Mouse (Mus musculus) brain, embryonic 14.5 days (tissue): ENCODE data around the gene Glrx2. TPM values are rescaled to one million over a fixed set of nuclear protein-coding genes. Genes with fewer than 3 reads are reported as not detected.
A peak's percentile ranks its signal among the peaks of the same experiment; 100 is the strongest.

Source experiments
- DNase-seq: peaks from one replicate; pipeline ENCODE4 v3.0.0-alpha.2; 2011; ENCODE audit warnings: low read depth
- CTCF ChIP-seq: fragments of 200-500 bp; IDR thresholded peaks from 2 replicates; pipeline ENCODE4 v1.5.1; 2012; ENCODE audit warnings: inconsistent platforms, mild to moderate bottlenecking, moderate library complexity, borderline replicate concordance; ENCODE audit not compliant: insufficient read depth, insufficient read length; ENCODE audit errors: extremely low read depth
- POLR2A ChIP-seq: fragments of 200-500 bp; IDR thresholded peaks from 2 replicates; pipeline ENCODE4 v1.6.1; 2012; ENCODE audit warnings: mild to moderate bottlenecking, inconsistent platforms, borderline replicate concordance; ENCODE audit not compliant: poor library complexity, insufficient read depth, insufficient read length, severe bottlenecking; ENCODE audit errors: extremely low read depth
- polyA plus RNA-seq: library from polyadenylated mRNA; depleted of rRNA; stranded (reverse); fragments of >200 nt; gene quantifications from 2 replicates; pipeline ENCODE4 v1.2.3, GENCODE M21; 2012

Gene Glrx2
- polyA plus RNA-seq, 1 experiment = 66.8 TPM

DNA sequence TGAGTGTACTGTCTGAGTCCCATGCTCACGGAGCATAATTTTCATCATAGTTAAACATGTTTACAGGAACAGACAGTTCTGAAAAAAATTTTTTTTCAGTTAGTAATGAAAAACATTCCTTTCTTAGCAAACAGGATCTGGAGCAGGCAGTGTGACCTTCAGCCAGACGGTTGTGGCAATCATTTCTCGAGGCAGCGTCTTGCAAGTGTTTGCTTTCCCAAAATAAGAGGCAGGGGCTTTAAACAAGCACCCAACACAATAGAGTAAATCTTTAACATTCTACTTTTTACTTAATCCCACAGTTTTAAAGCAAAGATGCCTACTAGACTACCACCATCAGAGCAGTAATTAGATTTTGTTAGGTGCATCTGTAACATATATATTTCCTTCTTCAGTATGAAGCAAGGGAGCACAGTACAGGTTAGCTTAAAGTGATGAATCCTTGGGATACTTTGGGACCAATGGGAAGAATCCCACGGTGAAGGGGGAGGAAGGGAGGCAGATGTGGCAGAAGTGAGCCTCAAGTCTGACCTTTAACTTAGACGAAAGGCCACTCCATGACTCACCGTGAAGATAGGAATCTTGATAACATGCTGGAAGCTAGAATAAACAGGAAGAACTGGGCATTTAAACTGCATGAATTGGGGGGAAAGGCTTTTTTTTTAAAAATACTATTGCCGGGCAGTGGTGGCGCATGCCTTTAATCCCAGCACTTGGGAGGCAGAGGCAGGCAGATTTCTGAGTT is 11.7 kb downstream of the Glrx2 start:
- TF ChIP-seq POLR2A (no peak), CTCF (no peak)
- no peak for DNase-seq

- peak; percentile 26 for DNase-seq
- TF ChIP-seq POLR2A (no peak), CTCF (peak; percentile 42; the same call in 1 of the 2 replicates)
Observed at GRCm38 (mm10) chr1:143730899-143731298, 14.8 kb downstream of the Glrx2 start.

DNA sequence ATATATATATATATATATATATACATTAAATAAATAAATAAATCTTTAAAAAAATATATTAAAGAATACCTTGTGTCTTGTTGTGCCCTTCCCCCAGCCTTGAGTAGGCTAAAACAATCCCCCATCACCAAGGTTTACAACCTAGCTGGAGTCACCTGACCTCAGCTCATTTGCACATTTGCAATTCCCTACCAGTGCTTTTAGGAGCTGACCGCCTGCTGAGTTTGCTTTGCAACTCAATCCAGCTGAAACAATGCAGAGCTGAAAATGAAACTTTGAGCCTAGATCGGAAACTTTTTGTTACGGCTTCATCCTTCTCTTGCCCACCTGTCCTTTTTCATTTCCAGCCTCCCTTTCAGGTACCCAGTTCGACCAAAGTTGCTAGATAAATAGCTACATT is 15.6 kb downstream of the Glrx2 start:
- TF ChIP-seq CTCF (no peak), POLR2A (no peak)
- no peak for DNase-seq

- DNase-seq = no peak
- TF ChIP-seq CTCF = no peak
- no peak for TF ChIP-seq POLR2A
Observed at GRCm38 (mm10) chr1:143733914-143734410, 17.8 kb downstream of the Glrx2 start.

DNA sequence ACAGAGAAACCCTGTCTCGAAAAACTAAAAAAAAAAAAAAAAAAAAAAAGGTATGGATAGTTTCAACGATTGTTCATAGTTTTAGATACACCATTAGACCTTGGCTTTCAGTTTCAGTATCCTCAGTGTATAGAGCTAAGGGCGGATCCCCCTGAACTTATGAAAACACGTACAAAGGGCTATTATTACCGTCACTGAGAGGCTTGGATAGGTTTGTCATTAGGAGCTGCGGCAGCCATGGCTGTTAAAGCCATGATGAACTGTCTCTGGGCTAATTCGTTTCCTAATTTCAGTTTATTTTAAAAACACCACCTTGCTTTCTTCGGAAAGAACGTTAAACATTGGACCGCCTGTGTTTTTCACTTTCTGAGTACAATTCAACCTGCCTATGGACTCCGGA is 22.7 kb downstream of the Glrx2 start:
- DNase-seq = no peak

DNA sequence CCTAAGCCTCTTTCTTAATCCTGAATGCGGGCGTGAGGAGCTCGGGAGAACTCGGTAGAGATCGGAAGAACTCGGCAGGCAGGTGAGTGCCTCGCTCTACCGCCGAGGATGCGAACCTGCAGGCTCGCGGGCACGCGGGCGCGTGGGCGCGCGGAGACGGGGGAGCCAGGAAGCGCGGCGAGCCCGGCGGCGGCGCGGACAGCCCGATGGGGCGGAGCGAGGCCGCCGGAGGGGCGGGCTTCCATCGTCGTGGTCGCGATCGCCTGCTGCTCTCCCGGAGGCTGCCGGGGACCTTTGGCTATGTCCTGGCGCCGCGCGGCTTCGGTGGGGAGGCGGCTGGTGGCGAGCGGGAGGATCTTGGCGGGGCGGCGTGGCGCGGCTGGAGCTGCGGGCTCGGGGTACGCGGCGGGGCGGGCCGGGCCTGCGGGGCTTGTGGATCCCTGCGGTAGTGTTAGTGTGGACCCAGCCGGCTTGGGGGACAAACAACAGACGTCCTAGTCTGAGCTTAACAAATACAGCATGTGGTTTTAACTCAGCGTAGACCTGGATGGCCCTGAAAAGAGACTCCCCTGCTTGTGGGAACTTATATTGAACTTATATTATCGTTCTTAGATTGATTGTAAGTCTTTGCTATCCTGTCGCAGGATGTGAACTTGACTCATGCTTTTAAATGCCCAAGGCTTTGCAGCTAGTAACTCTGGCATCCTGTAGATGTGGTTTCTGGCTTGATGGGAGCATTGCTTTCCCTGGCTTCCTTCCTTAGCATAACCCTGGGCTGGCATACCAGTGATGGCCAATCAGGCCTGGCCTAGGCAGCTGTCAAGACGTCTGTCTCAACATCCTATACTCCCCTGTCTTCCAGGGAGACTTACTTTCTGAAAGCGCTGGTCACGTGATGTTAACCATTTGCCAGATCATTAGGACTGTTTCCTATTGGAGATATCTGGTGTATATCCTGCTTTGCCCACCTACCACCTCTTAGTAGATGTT is 23.5 kb downstream of the Glrx2 start:
- TF ChIP-seq CTCF (no peak), POLR2A (peak; percentile 88)
- DNase-seq = peak; percentile 96

More for the DNA sequence above, 22.7 kb downstream of the Glrx2 start:
- TF ChIP-seq POLR2A (no peak), CTCF (no peak)

- TF ChIP-seq CTCF = no peak
- TF ChIP-seq POLR2A = no peak
- peak; percentile 53 for DNase-seq
Observed at GRCm38 (mm10) chr1:143740581-143740980, 24.4 kb downstream of the Glrx2 start.

DNA sequence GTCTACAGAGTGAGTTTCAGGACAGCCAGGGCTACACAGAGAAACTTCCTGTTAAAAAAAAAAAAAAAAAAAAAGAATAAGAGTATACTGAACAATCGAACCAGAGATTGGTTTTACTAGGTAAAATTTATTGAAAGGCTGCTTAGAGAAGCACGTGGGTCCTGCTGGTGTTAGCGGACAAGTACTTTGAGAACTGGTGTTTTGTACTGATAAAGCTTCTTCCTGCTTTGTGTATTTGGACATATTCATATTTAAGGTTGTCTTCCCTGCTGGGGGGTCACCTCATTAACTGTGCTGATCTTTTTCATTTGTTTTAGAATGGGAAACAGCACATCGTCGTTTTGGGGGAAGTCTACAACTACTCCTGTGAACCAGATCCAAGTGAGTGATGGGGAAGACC is 25.2 kb downstream of the Glrx2 start:
- TF ChIP-seq POLR2A (no peak), CTCF (no peak)
- DNase-seq = no peak

DNA sequence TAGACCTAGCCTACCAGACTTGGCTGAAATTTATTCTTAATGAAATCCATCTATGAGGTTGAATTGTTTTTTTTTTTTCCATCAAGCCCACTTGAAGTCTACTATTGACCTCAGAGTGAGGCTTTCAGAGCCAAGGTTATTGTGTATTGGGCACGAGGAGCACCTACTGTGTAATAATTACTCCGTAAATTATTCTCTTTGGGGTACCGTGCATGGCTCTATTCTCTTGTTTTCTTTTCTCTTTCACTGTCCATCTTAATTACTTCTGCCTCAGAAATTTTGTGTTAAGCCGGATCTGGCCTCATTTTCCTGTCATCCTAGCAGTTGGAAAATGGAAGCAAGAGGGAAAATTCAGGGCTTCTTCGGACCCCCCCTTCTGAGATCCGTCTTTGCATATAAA is 26.0 kb downstream of the Glrx2 start:
- peak; percentile 79 for DNase-seq
- no peak for TF ChIP-seq CTCF
- TF ChIP-seq POLR2A = no peak

GRCm38 (mm10) chr1:143745871-143746270 is 29.7 kb downstream of the Glrx2 start:
- DNase-seq = no peak
- TF ChIP-seq CTCF (no peak), POLR2A (no peak)

- TF ChIP-seq CTCF = no peak
- TF ChIP-seq POLR2A = no peak
- DNase-seq = no peak
Observed at GRCm38 (mm10) chr1:143762159-143762558, 46.0 kb downstream of the Glrx2 start.

GRCm38 (mm10) chr1:143764443-143764842 is 48.3 kb downstream of the Glrx2 start:
- DNase-seq = peak; percentile 46

More at GRCm38 (mm10) chr1:143764443-143764842, 48.3 kb downstream of the Glrx2 start:
- TF ChIP-seq CTCF (peak; percentile 7; the same call in 1 of the 2 replicates), POLR2A (no peak)
